Comparison of ENCODE assay signal across 18 mouse cellular contexts in genomic region chr5:40441239-40441638, GRCm38 (mm10).
"Had no signal": no experiment of that assay in that cellular context is flagged by ENCODE, and none has a peak within 500 bp of the region (broad histone marks: within the 10 kb centered on the region; RNA-seq: fewer than 3 reads in every experiment).

No protein-coding gene starts in this region.

- H3K9ac ChIP-seq: liver, embryonic 13.5 days; neural tube, embryonic 12.5 days; neural tube, embryonic 15.5 days had no signal

- H3K27me3 ChIP-seq: liver, embryonic 13.5 days; neural tube, embryonic 12.5 days; neural tube, embryonic 15.5 days had no signal

- H3K4me1 ChIP-seq: liver, embryonic 13.5 days; neural tube, embryonic 12.5 days; neural tube, embryonic 15.5 days had no signal

- DNase-seq: kidney, adult 18-20 months; kidney, adult 9 months; kidney, postnatal 25 days; layer of hippocampus, postnatal 36 days; liver, embryonic 13.5 days; lung, adult 2 months; lung, postnatal 14 days; lung, postnatal 4 days; right cerebral cortex, adult 18-20 months; right cerebral cortex, postnatal 14 days; right cerebral cortex, postnatal 4 days; thymus, adult 2 months; thymus, postnatal 14 days; thymus, postnatal 4 days had no signal

- H3K27ac ChIP-seq: left cerebral cortex, adult 2 months; liver, embryonic 13.5 days; neural tube, embryonic 12.5 days; neural tube, embryonic 15.5 days; stomach, postnatal 0 days had no signal

- H3K4me3 ChIP-seq: left cerebral cortex, adult 2 months; liver, embryonic 13.5 days; neural tube, embryonic 12.5 days; neural tube, embryonic 15.5 days had no signal

- H3K4me2 ChIP-seq: liver, embryonic 13.5 days; neural tube, embryonic 12.5 days; neural tube, embryonic 15.5 days had no signal

- H3K9me3 ChIP-seq: liver, embryonic 13.5 days; neural tube, embryonic 12.5 days; neural tube, embryonic 15.5 days had no signal

- H3K36me3 ChIP-seq: liver, embryonic 13.5 days; neural tube, embryonic 12.5 days; neural tube, embryonic 15.5 days had no signal
